Comparison of ENCODE assay signal across 21 mouse cellular contexts in the genomic region with DNA sequence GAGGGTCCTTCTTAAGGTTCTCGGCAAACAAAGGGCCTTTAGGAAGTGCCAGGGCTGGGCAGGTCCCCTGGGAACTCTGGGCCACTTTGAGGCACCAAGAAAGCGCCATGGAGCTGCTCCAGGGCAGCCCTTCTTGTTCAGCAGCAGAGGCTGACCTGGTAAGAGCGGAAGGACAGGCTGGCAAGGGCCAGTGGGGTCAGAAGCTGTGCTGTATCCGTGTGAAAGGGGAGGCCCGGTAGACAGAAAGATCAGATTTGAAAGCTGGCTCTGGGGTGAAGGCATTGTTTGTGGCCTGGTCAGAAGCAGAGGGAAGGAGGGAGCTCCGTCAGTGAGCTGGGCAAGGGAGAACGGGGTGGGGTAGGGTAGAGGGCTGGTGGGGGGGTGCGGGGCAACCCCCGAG. TPM values are rescaled to one million over a fixed set of nuclear protein-coding genes. Genes with fewer than 3 reads are reported as not detected.
A peak's percentile ranks its signal among the peaks of the same experiment; 100 is the strongest.
DNase-seq lines count a peak whose midpoint lies in the region; ATAC-seq and TF ChIP-seq lines count a peak whose summit lies in the region.
"Had no signal": no experiment of that assay in that cellular context is flagged by ENCODE, and none has a peak within 500 bp of the region (broad histone marks: within the 10 kb centered on the region; RNA-seq: fewer than 3 reads in every experiment).

No protein-coding gene starts in this region.

- DNase-seq in heart, postnatal 4 days, result peak; percentile 10
- DNase-seq in liver, embryonic 11.5 days (ENCODE audit: low spot score), result no peak
- DNase-seq in liver, postnatal 0 days, result no peak
- DNase-seq in embryonic facial prominence, embryonic 10.5 days (ENCODE audit: low spot score), result no peak
- DNase-seq in kidney, postnatal 25 days, result peak; percentile 28 to 54
- no peak for DNase-seq in thymus, adult 18-20 months
- no peak for DNase-seq in hindbrain, embryonic 14.5 days (ENCODE audit: low spot score)
- DNase-seq: cerebellum, adult 11 months; cerebellum, postnatal 14 days; heart, postnatal 36 days; right cerebral cortex, postnatal 25 days; thymus, postnatal 14 days had no signal

- no peak overlapping the region for H3K4me2 ChIP-seq in heart, embryonic 11.5 days
- no peak overlapping the region for H3K4me2 ChIP-seq in liver, embryonic 11.5 days
- no peak overlapping the region for H3K4me2 ChIP-seq in liver, postnatal 0 days (ENCODE audit: low read depth, low read length)
- H3K4me2 ChIP-seq in hindbrain, embryonic 14.5 days (replicated peaks), result no peak overlapping the region
- H3K4me2 ChIP-seq: heart, embryonic 12.5 days; neural tube, embryonic 12.5 days had no signal

- ATAC-seq in heart, embryonic 11.5 days (replicated peaks; ENCODE audit: insufficient number of reproducible peaks, low FRiP score, low TSS enrichment), result no peak
- no peak for ATAC-seq in liver, embryonic 11.5 days (replicated peaks; ENCODE audit: low FRiP score)
- ATAC-seq in liver, postnatal 0 days, result no peak
- no peak for ATAC-seq in hindbrain, embryonic 14.5 days (ENCODE audit: low FRiP score)
- ATAC-seq: lung, postnatal 0 days; midbrain, embryonic 16.5 days; Patski had no signal

- H3K4me1 ChIP-seq in heart, embryonic 11.5 days (ENCODE audit: control insufficient read depth, insufficient read depth, low read length), result peaks cover 41% of the 10 kb centered on the region
- peaks cover 51% of the 10 kb centered on the region for H3K4me1 ChIP-seq in liver, embryonic 11.5 days (replicated peaks; ENCODE audit: control insufficient read depth, insufficient read depth, low read length)
- H3K4me1 ChIP-seq in liver, postnatal 0 days (ENCODE audit: insufficient read depth), result peaks cover 41% of the 10 kb centered on the region
- peaks cover 83% of the 10 kb centered on the region for H3K4me1 ChIP-seq in embryonic facial prominence, embryonic 10.5 days
- peaks cover 5% of the 10 kb centered on the region for H3K4me1 ChIP-seq in hindbrain, embryonic 14.5 days (replicated peaks; ENCODE audit: control insufficient read depth, insufficient read depth, low read length)

- no peaks in the 10 kb centered on the region for H3K36me3 ChIP-seq in heart, embryonic 11.5 days (ENCODE audit: control insufficient read depth, insufficient read depth, low read length)
- peaks cover 55% of the 10 kb centered on the region for H3K36me3 ChIP-seq in liver, embryonic 11.5 days (ENCODE audit: control insufficient read depth, insufficient read depth, low read length)
- peaks cover 79% of the 10 kb centered on the region for H3K36me3 ChIP-seq in liver, postnatal 0 days (replicated peaks; ENCODE audit: insufficient read depth, low read length)
- H3K36me3 ChIP-seq in embryonic facial prominence, embryonic 10.5 days (replicated peaks), result no peaks in the 10 kb centered on the region
- no peaks in the 10 kb centered on the region for H3K36me3 ChIP-seq in hindbrain, embryonic 14.5 days (replicated peaks; ENCODE audit: control insufficient read depth, insufficient read depth)
- H3K36me3 ChIP-seq: heart, embryonic 12.5 days; neural tube, embryonic 12.5 days had no signal

- TF ChIP-seq EP300 in liver, postnatal 0 days (IDR thresholded peaks at IDR 0.05; ENCODE audit: low read depth), result no peak

- H3K4me3 ChIP-seq in heart, embryonic 11.5 days (ENCODE audit: low read depth, low read length), result no peak overlapping the region
- H3K4me3 ChIP-seq in liver, embryonic 11.5 days (ENCODE audit: low read depth, low read length), result peak overlapping the region; percentile 7; the same call in 1 of the 2 replicates
- H3K4me3 ChIP-seq in liver, postnatal 0 days (ENCODE audit: low read depth, low read length), result no peak overlapping the region
- peak overlapping the region; percentile 26 for H3K4me3 ChIP-seq in embryonic facial prominence, embryonic 10.5 days
- no peak overlapping the region for H3K4me3 ChIP-seq in hindbrain, embryonic 14.5 days (replicated peaks; ENCODE audit: low read length)
- H3K4me3 ChIP-seq: heart, embryonic 12.5 days; neural tube, embryonic 12.5 days had no signal

- WGBS in heart, embryonic 11.5 days (ENCODE audit: insufficient replicate concordance), result 30% methylated on average over 9 of the region's 9 CpGs
- WGBS in liver, embryonic 11.5 days, result 56% methylated on average over 9 of the region's 9 CpGs
- 71% methylated on average over 9 of the region's 9 CpGs for WGBS in liver, postnatal 0 days (ENCODE audit: insufficient replicate concordance)
- WGBS in embryonic facial prominence, embryonic 10.5 days, result 9% methylated on average over 9 of the region's 9 CpGs
- 9% methylated on average over 9 of the region's 9 CpGs for WGBS in hindbrain, embryonic 14.5 days

- no peak overlapping the region for H3K9ac ChIP-seq in heart, embryonic 11.5 days (ENCODE audit: low read depth, low read length)
- no peak overlapping the region; the same call in 1 of the 2 replicates for H3K9ac ChIP-seq in liver, embryonic 11.5 days (ENCODE audit: low read depth, low read length)
- H3K9ac ChIP-seq in liver, postnatal 0 days (replicated peaks), result no peak overlapping the region
- no peak overlapping the region for H3K9ac ChIP-seq in hindbrain, embryonic 14.5 days
- H3K9ac ChIP-seq: heart, embryonic 12.5 days; neural tube, embryonic 12.5 days had no signal

- TF ChIP-seq CTCF in liver, postnatal 0 days (IDR thresholded peaks at IDR 0.05; ENCODE audit: low read depth), result no peak

- H3K9me3 ChIP-seq in heart, embryonic 11.5 days (replicated peaks; ENCODE audit: control insufficient read depth, low read length), result no peaks in the 10 kb centered on the region
- H3K9me3 ChIP-seq in liver, embryonic 11.5 days (ENCODE audit: control insufficient read depth, low read length), result no peaks in the 10 kb centered on the region
- H3K9me3 ChIP-seq in liver, postnatal 0 days (ENCODE audit: low read length), result no peaks in the 10 kb centered on the region
- no peaks in the 10 kb centered on the region for H3K9me3 ChIP-seq in embryonic facial prominence, embryonic 10.5 days
- H3K9me3 ChIP-seq in hindbrain, embryonic 14.5 days (ENCODE audit: control insufficient read depth, low read length), result no peaks in the 10 kb centered on the region
- H3K9me3 ChIP-seq: heart, embryonic 12.5 days; neural tube, embryonic 12.5 days had no signal

- H3K27ac ChIP-seq in heart, embryonic 11.5 days (ENCODE audit: low read depth, low read length), result no peak overlapping the region
- no peak overlapping the region for H3K27ac ChIP-seq in liver, embryonic 11.5 days (ENCODE audit: low read depth, low read length)
- no peak overlapping the region for H3K27ac ChIP-seq in liver, postnatal 0 days (ENCODE audit: low read depth)
- H3K27ac ChIP-seq in embryonic facial prominence, embryonic 10.5 days (replicated peaks), result peak overlapping the region; percentile 15; the same call in 1 of the 2 replicates
- H3K27ac ChIP-seq in hindbrain, embryonic 14.5 days, result no peak overlapping the region
- H3K27ac ChIP-seq: neural tube, embryonic 12.5 days had no signal

- peaks cover 87% of the 10 kb centered on the region for H3K27me3 ChIP-seq in heart, embryonic 11.5 days (ENCODE audit: control insufficient read depth, insufficient read depth, low read length)
- H3K27me3 ChIP-seq in liver, embryonic 11.5 days (replicated peaks; ENCODE audit: control insufficient read depth, insufficient read depth, low read length), result peaks cover 56% of the 10 kb centered on the region
- no peaks in the 10 kb centered on the region for H3K27me3 ChIP-seq in liver, postnatal 0 days (ENCODE audit: insufficient read depth, low read length)
- peaks cover 100% of the 10 kb centered on the region for H3K27me3 ChIP-seq in embryonic facial prominence, embryonic 10.5 days (replicated peaks; ENCODE audit: low read depth, poor library complexity, severe bottlenecking)
- H3K27me3 ChIP-seq in hindbrain, embryonic 14.5 days (ENCODE audit: control insufficient read depth, insufficient read depth, low read length), result peaks cover 99% of the 10 kb centered on the region
- H3K27me3 ChIP-seq: Patski had no signal

RNA-seq across cellular contexts. Expression of a gene that starts 5.1 kb away (rescaled TPM):
- total RNA-seq in heart, postnatal 4 days (2021), result 10 to 100 TPM; 19.1 to 23.3 TPM
- 7.7 and 11.2 TPM in 2 replicates for polyA plus RNA-seq in heart, embryonic 11.5 days (2014; fragmentation: Nextera tagmentation; extraction: Ambion mirVana)
- polyA plus RNA-seq in liver, embryonic 11.5 days (2014; fragmentation: Nextera tagmentation; extraction: Ambion mirVana), result 107 TPM in 2 replicates
- polyA plus RNA-seq in liver, postnatal 0 days (2015; fragmentation: Nextera tagmentation; extraction: Ambion mirVana), result 72.0 and 79.5 TPM in 2 replicates
- polyA plus RNA-seq in embryonic facial prominence, embryonic 10.5 days (2016; fragmentation: Nextera tagmentation; extraction: Ambion mirVana), result 3.9 and 4.0 TPM in 2 replicates
- 0.42 and 0.79 TPM in 2 replicates for polyA plus RNA-seq in hindbrain, embryonic 14.5 days (2014; fragmentation: Nextera tagmentation; extraction: Ambion mirVana)

RNA-seq across cellular contexts. Expression of a gene that starts 30.5 kb away (rescaled TPM):
- 1 to 10 TPM; 7.3 to 8.7 TPM for total RNA-seq in heart, postnatal 4 days (2021)
- 11.3 and 11.6 TPM in 2 replicates for polyA plus RNA-seq in heart, embryonic 11.5 days (2014; fragmentation: Nextera tagmentation; extraction: Ambion mirVana)
- 18.6 and 20.4 TPM in 2 replicates for polyA plus RNA-seq in liver, embryonic 11.5 days (2014; fragmentation: Nextera tagmentation; extraction: Ambion mirVana)
- polyA plus RNA-seq in liver, postnatal 0 days (2015; fragmentation: Nextera tagmentation; extraction: Ambion mirVana), result 13.7 TPM in 2 replicates
- 5.7 and 7.0 TPM in 2 replicates for polyA plus RNA-seq in embryonic facial prominence, embryonic 10.5 days (2016; fragmentation: Nextera tagmentation; extraction: Ambion mirVana)
- polyA plus RNA-seq in hindbrain, embryonic 14.5 days (2014; fragmentation: Nextera tagmentation; extraction: Ambion mirVana), result 1.7 and 1.8 TPM in 2 replicates

RNA-seq across cellular contexts. Expression of a gene that starts 38.3 kb away (rescaled TPM):
- total RNA-seq in heart, postnatal 4 days (2021), result 1 to 10 TPM in 1 of 2 experiments, under 1 TPM in 1; 0.88 to 1.6 TPM
- polyA plus RNA-seq in heart, embryonic 11.5 days (2014; fragmentation: Nextera tagmentation; extraction: Ambion mirVana), result 5.5 and 6.2 TPM in 2 replicates
- polyA plus RNA-seq in liver, embryonic 11.5 days (2014; fragmentation: Nextera tagmentation; extraction: Ambion mirVana), result 4.9 and 5.6 TPM in 2 replicates
- 0.49 and 0.54 TPM in 2 replicates for polyA plus RNA-seq in liver, postnatal 0 days (2015; fragmentation: Nextera tagmentation; extraction: Ambion mirVana)
- 15.7 and 19.8 TPM in 2 replicates for polyA plus RNA-seq in embryonic facial prominence, embryonic 10.5 days (2016; fragmentation: Nextera tagmentation; extraction: Ambion mirVana)
- 2.6 and 3.8 TPM in 2 replicates for polyA plus RNA-seq in hindbrain, embryonic 14.5 days (2014; fragmentation: Nextera tagmentation; extraction: Ambion mirVana)
- total RNA-seq: liver, adult 2 months; megakaryocyte, adult 5-6 weeks had no signal
- polyA plus RNA-seq: liver, adult 2 months had no signal

RNA-seq across cellular contexts. Expression of a gene that starts 40.7 kb away (rescaled TPM):
- total RNA-seq in heart, postnatal 4 days (2021), result not detected
- polyA plus RNA-seq in heart, embryonic 11.5 days (2014; fragmentation: Nextera tagmentation; extraction: Ambion mirVana), result 0.50 TPM in 1 of 2 replicates, not detected in the other
- polyA plus RNA-seq in liver, embryonic 11.5 days (2014; fragmentation: Nextera tagmentation; extraction: Ambion mirVana), result 0.36 TPM in 1 of 2 replicates, not detected in the other
- polyA plus RNA-seq in liver, postnatal 0 days (2015; fragmentation: Nextera tagmentation; extraction: Ambion mirVana), result 0.22 TPM in 2 replicates
- not detected in 2 replicates for polyA plus RNA-seq in embryonic facial prominence, embryonic 10.5 days (2016; fragmentation: Nextera tagmentation; extraction: Ambion mirVana)
- 0.72 and 1.3 TPM in 2 replicates for polyA plus RNA-seq in hindbrain, embryonic 14.5 days (2014; fragmentation: Nextera tagmentation; extraction: Ambion mirVana)
- total RNA-seq: heart, postnatal 36 days; liver, adult 2 months; megakaryocyte, adult 5-6 weeks had no signal
- polyA plus RNA-seq: C2C12; heart, embryonic 12.5 days; liver, adult 2 months; Patski had no signal

Comparison
In these comparisons a context has a peak if more than half of its experiments do, and no peak if none do; other contexts are left out.
1. H3K4me3 ChIP-seq: peak in liver, embryonic 11.5 days (single experiment) and embryonic facial prominence, embryonic 10.5 days (single experiment); none in heart, embryonic 11.5 days (single experiment), liver, postnatal 0 days (single experiment) and hindbrain, embryonic 14.5 days (single experiment).
2. DNase-seq: peak in heart, postnatal 4 days (single experiment) and kidney, postnatal 25 days (2 of 2); none in liver, embryonic 11.5 days (single experiment), liver, postnatal 0 days (single experiment), embryonic facial prominence, embryonic 10.5 days (single experiment), thymus, adult 18-20 months (0 of 2) and hindbrain, embryonic 14.5 days (single experiment).